Mouse (Mus musculus): ENCODE measurements around the gene Sirpb1a. TPM values are rescaled to one million over a fixed set of nuclear protein-coding genes. Genes with fewer than 3 reads are reported as not detected.
"Not testable (repeated sequence)": the region's sequence is repeated elsewhere in the genome, so short reads cannot be mapped to it uniquely, and the experiment has no call there.

Gene Sirpb1a
- not detected for total RNA-seq (2021)
- long read RNA-seq: 0 reads

GRCm38 (mm10) chr3:15426447-15426846, at the start of gene Sirpb1a:
TSS of gene Sirpb1a (minus strand) at chr3:15426520.
- not testable (repeated sequence) for DNase-seq (ENCODE audit: low spot score in 2 of 2)

- not testable (repeated sequence) for DNase-seq (ENCODE audit: low spot score in 2 of 2)
Observed at GRCm38 (mm10) chr3:15474831-15475230, 48.5 kb upstream of the Sirpb1a start.

- DNase-seq (ENCODE audit: low spot score in 2 of 2): not testable (repeated sequence)
Observed at GRCm38 (mm10) chr3:15470158-15470557, 43.8 kb upstream of the Sirpb1a start.

GRCm38 (mm10) chr3:15443936-15444335, 17.6 kb upstream of the Sirpb1a start:
- DNase-seq (ENCODE audit: low spot score in 2 of 2): not testable (repeated sequence)

- not testable (repeated sequence) for DNase-seq (ENCODE audit: low spot score in 2 of 2)
Observed at GRCm38 (mm10) chr3:15439844-15440243, 13.5 kb upstream of the Sirpb1a start.

GRCm38 (mm10) chr3:15427917-15428316, 1.6 kb upstream of the Sirpb1a start:
- no peak for DNase-seq (ENCODE audit: low spot score in 2 of 2)

GRCm38 (mm10) chr3:15355690-15356089, 70.6 kb downstream of the Sirpb1a start:
- not testable (repeated sequence) for DNase-seq (ENCODE audit: low spot score in 2 of 2)

- DNase-seq (ENCODE audit: low spot score in 2 of 2): not testable (repeated sequence)
Observed at GRCm38 (mm10) chr3:15350318-15350717, 76.0 kb downstream of the Sirpb1a start.

GRCm38 (mm10) chr3:15345606-15346005, 80.7 kb downstream of the Sirpb1a start:
- DNase-seq (ENCODE audit: low spot score in 2 of 2): not testable (repeated sequence)

- no peak for DNase-seq (ENCODE audit: low spot score in 2 of 2)
Observed at GRCm38 (mm10) chr3:15340287-15340686, 86.0 kb downstream of the Sirpb1a start.

- no peak for DNase-seq (ENCODE audit: low spot score in 2 of 2)
Observed at GRCm38 (mm10) chr3:15334182-15334581, 92.1 kb downstream of the Sirpb1a start.

GRCm38 (mm10) chr3:15332063-15332462, 94.3 kb downstream of the Sirpb1a start, which contains the start of gene Gm9733:
TSS of gene Gm9733 (minus strand) at chr3:15332302.
- DNase-seq (ENCODE audit: low spot score in 2 of 2): no peak

- DNase-seq (ENCODE audit: low spot score in 2 of 2): no peak
Observed at GRCm38 (mm10) chr3:15331545-15331944, 94.8 kb downstream of the Sirpb1a start.

GRCm38 (mm10) chr3:15329549-15329948, 96.8 kb downstream of the Sirpb1a start:
- no peak for DNase-seq (ENCODE audit: low spot score in 2 of 2)

Other genes with a start within 250 kb of the Sirpb1a start
- not detected for gene Gm9733, start 94.2 kb downstream of the Sirpb1a start, total RNA-seq (2021)
- not detected for gene Sirpb1b, start 148.5 kb upstream of the Sirpb1a start, total RNA-seq (2021)

Measured in layer of hippocampus, postnatal 10 days (tissue).